Mouse (Mus musculus): Measurements from ENCODE around the gene Mpped2. TPM values are rescaled to one million over a fixed set of nuclear protein-coding genes. Genes with fewer than 3 reads are reported as not detected.
A peak's percentile ranks its signal among the peaks of the same experiment; 100 is the strongest.

Gene Mpped2
- total and polyA plus RNA-seq, 3 experiments = 0.04 to 0.10 TPM; not detected in 1

GRCm38 (mm10) chr2:106731478-106731877 lies 38.4 kb downstream of the Mpped2 start:
- H3K79me2 ChIP-seq (ENCODE audit: control insufficient read depth, insufficient read depth, low read length, poor library complexity) = no peaks in the 10 kb centered on the region
- H3K27me3 ChIP-seq (ENCODE audit: control insufficient read depth in 1 of 2, insufficient read depth in 2 of 2, low read length in 2 of 2) = no peaks in the 10 kb centered on the region
- no peak for TF ChIP-seq TBP (IDR thresholded peaks at IDR 0.05; ENCODE audit: low read depth, low read length)
- TF ChIP-seq MYB (IDR thresholded peaks at IDR 0.05; ENCODE audit: low read depth, low read length) = no peak
- peak; percentile 86 for TF ChIP-seq USF1 (IDR thresholded peaks at IDR 0.05; ENCODE audit: low read depth, low read length)
- TF ChIP-seq MAZ (IDR thresholded peaks at IDR 0.05; ENCODE audit: low read depth, low read length) = no peak
- no peak for TF ChIP-seq KAT2A (conservative IDR thresholded peaks at IDR 0.05; ENCODE audit: low read depth, low read length)
- TF ChIP-seq UBTF (IDR thresholded peaks at IDR 0.05; ENCODE audit: borderline replicate concordance, insufficient read depth, low read depth, low read length) = no peak
- no peak for TF ChIP-seq GATA1 (IDR thresholded peaks at IDR 0.05; ENCODE audit: low read depth, low read length)
- TF ChIP-seq MEF2A (IDR thresholded peaks at IDR 0.05; ENCODE audit: extremely low read depth, insufficient replicate concordance, low read depth, low read length, poor library complexity, severe bottlenecking) = no peak
- no peak for TF ChIP-seq SIN3A (IDR thresholded peaks at IDR 0.05; ENCODE audit: low read length)
- TF ChIP-seq RAD21 (IDR thresholded peaks at IDR 0.05; ENCODE audit: low read depth, low read length) = no peak
- TF ChIP-seq TCF12 (IDR thresholded peaks at IDR 0.05; ENCODE audit: low read depth, low read length) = no peak
- TF ChIP-seq USF2 (IDR thresholded peaks at IDR 0.05; ENCODE audit: borderline replicate concordance in 1 of 2, insufficient read depth in 1 of 2, low read depth in 1 of 2, low read length in 2 of 2) = 0 out of 4 replicates have a peak, but pooled peaks of 1 of the 2 experiments have one; percentile 49
- no peak for TF ChIP-seq POLR2A (IDR thresholded peaks at IDR 0.05; ENCODE audit: control insufficient read depth in 1 of 2, insufficient read depth in 1 of 2, low read depth in 1 of 2, low read length in 2 of 2, poor library complexity in 1 of 2)
- TF ChIP-seq MYC (IDR thresholded peaks at IDR 0.05; ENCODE audit: low read depth, low read length) = no peak
- TF ChIP-seq POLR2AphosphoS2 (IDR thresholded peaks at IDR 0.05; ENCODE audit: low read length) = no peak
- peak; percentile 26; the same call in 1 of the 2 replicates for TF ChIP-seq BHLHE40 (IDR thresholded peaks at IDR 0.05; ENCODE audit: borderline replicate concordance, low read depth, low read length)
- TF ChIP-seq ELF1 (IDR thresholded peaks at IDR 0.05; ENCODE audit: low read depth, low read length) = no peak
- no peak for TF ChIP-seq MXI1 (IDR thresholded peaks at IDR 0.05; ENCODE audit: low read depth, low read length)
- H3K9me3 ChIP-seq (replicated peaks; ENCODE audit: insufficient read depth, low read length) = no peaks in the 10 kb centered on the region
- H3K36me3 ChIP-seq (ENCODE audit: control insufficient read depth in 1 of 2, insufficient read depth in 2 of 2, low read length in 2 of 2) = peaks cover 0 to 14% of the 10 kb centered on the region in 2 experiments; a peak in 2 of 4 replicates
- peaks cover 10 to 20% of the 10 kb centered on the region in 2 experiments for H3K4me1 ChIP-seq (ENCODE audit: control insufficient read depth in 1 of 2, insufficient read depth in 2 of 2, low read length in 2 of 2)
- H3K27ac ChIP-seq (ENCODE audit: control insufficient read depth, low read depth, low read length) = peak overlapping the region; percentile 91; the same call in 1 of the 2 replicates
- no peak overlapping the region for H3K9ac ChIP-seq (ENCODE audit: control insufficient read depth, low read depth, low read length, poor library complexity, severe bottlenecking)
- no peak for DNase-seq (ENCODE audit: low read depth, low spot score)
- H3K4me3 ChIP-seq (ENCODE audit: control insufficient read depth in 1 of 2, insufficient read depth in 1 of 2, low read depth in 2 of 2, low read length in 2 of 2) = no peak overlapping the region

GRCm38 (mm10) chr2:106732171-106732570 lies 39.1 kb downstream of the Mpped2 start:
- peaks cover 0 to 14% of the 10 kb centered on the region in 2 experiments; a peak in 2 of 4 replicates for H3K36me3 ChIP-seq (ENCODE audit: control insufficient read depth in 1 of 2, insufficient read depth in 2 of 2, low read length in 2 of 2)
- H3K9me3 ChIP-seq (replicated peaks; ENCODE audit: insufficient read depth, low read length) = no peaks in the 10 kb centered on the region
- H3K4me3 ChIP-seq (ENCODE audit: control insufficient read depth in 1 of 2, insufficient read depth in 1 of 2, low read depth in 2 of 2, low read length in 2 of 2) = no peak overlapping the region
- H3K79me2 ChIP-seq (ENCODE audit: control insufficient read depth, insufficient read depth, low read length, poor library complexity) = no peaks in the 10 kb centered on the region
- H3K9ac ChIP-seq (ENCODE audit: control insufficient read depth, low read depth, low read length, poor library complexity, severe bottlenecking) = no peak overlapping the region
- peaks cover 10 to 20% of the 10 kb centered on the region in 2 experiments for H3K4me1 ChIP-seq (ENCODE audit: control insufficient read depth in 1 of 2, insufficient read depth in 2 of 2, low read length in 2 of 2)
- H3K27ac ChIP-seq (ENCODE audit: control insufficient read depth, low read depth, low read length) = peak overlapping the region; percentile 91
- H3K27me3 ChIP-seq (ENCODE audit: control insufficient read depth in 1 of 2, insufficient read depth in 2 of 2, low read length in 2 of 2) = no peaks in the 10 kb centered on the region
- TF ChIP-seq GATA1 (IDR thresholded peaks at IDR 0.05; ENCODE audit: low read depth, low read length) = peak; percentile 33; the same call in 1 of the 2 replicates
- peak; percentile 74 for TF ChIP-seq TCF12 (IDR thresholded peaks at IDR 0.05; ENCODE audit: low read depth, low read length)
- TF ChIP-seq SMC3 (IDR thresholded peaks at IDR 0.05; ENCODE audit: low read depth, low read length) = no peak
- peak; percentile 33 to 76 for TF ChIP-seq EP300 (IDR thresholded peaks at IDR 0.05; ENCODE audit: low read depth in 1 of 2, low read length in 2 of 2)
- DNase-seq (ENCODE audit: low read depth, low spot score) = peak; percentile 11
